Mouse (Mus musculus) forebrain, embryonic 16.5 days (tissue): ENCODE results near the gene Gm11992. TPM values are rescaled to one million over a fixed set of nuclear protein-coding genes. Genes with fewer than 3 reads are reported as not detected.
A peak's percentile ranks its signal among the peaks of the same experiment; 100 is the strongest.

Source experiments
- ATAC-seq: fragments of 200-750 bp; cut with Nextera tagmentation; 2 replicates; pipeline ENCODE4 v1.8.0; 2017; ENCODE audit warnings: mild to moderate bottlenecking, moderate library complexity
- H3K27ac ChIP-seq: fragments of 300-500 bp; sonication (generic); 2 replicates; pipeline ENCODE4 v1.5.1; 2014; ENCODE audit warnings: low read length, control low read depth
- H3K27me3 ChIP-seq: fragments of 300-500 bp; sonication (generic); replicated peaks from 2 replicates; pipeline ENCODE4 v1.6.1; 2014; ENCODE audit warnings: low read length; ENCODE audit not compliant: control insufficient read depth, insufficient read depth
- H3K36me3 ChIP-seq: fragments of 300-500 bp; sonication (generic); 2 replicates; pipeline ENCODE4 v1.6.1; 2014; ENCODE audit not compliant: control insufficient read depth, insufficient read depth
- H3K4me1 ChIP-seq: fragments of 300-500 bp; sonication (generic); replicated peaks from 2 replicates; pipeline ENCODE4 v1.6.1; 2014; ENCODE audit warnings: low read length; ENCODE audit not compliant: control insufficient read depth, insufficient read depth
- H3K4me2 ChIP-seq: fragments of 300-500 bp; sonication (generic); 2 replicates; pipeline ENCODE4 v1.6.1; 2014; ENCODE audit warnings: mild to moderate bottlenecking, low read length, control low read depth
- H3K4me3 ChIP-seq: fragments of 300-500 bp; sonication (generic); replicated peaks from 2 replicates; pipeline ENCODE4 v1.5.1; 2014; ENCODE audit warnings: mild to moderate bottlenecking, low read length, control low read depth
- H3K9ac ChIP-seq: fragments of 300-500 bp; sonication (generic); replicated peaks from 2 replicates; pipeline ENCODE4 v1.6.1; 2014; ENCODE audit warnings: low read depth, low read length, control low read depth
- H3K9me3 ChIP-seq: fragments of 300-500 bp; sonication (generic); 2 replicates; pipeline ENCODE4 v1.6.1; 2016; ENCODE audit warnings: low read length; ENCODE audit not compliant: control insufficient read depth
- WGBS: fragments of 180-500 bp; shearing (Covaris S2); extraction: QIAGEN DNeasy Blood & Tissue Kit; methylation state at CpG from one replicate; pipeline ENCODE4 v1.1.7; 2014; 5-methylcytosine and 5-hydroxymethylcytosine counted together
- polyA plus RNA-seq: library from polyadenylated mRNA; unstranded; fragments of >200 nt; fragmentation: Nextera tagmentation; extraction: Ambion mirVana; gene quantifications from 2 replicates; pipeline ENCODE4 v1.2.1, GENCODE M21; 2015

Gm11992 gene
- polyA plus RNA-seq, 1 experiment from 2014 or later, result 0.75 TPM

GRCm38 (mm10) chr11:9060484-9060883 lies 12.1 kb downstream of the Gm11992 start:
- Histone ChIP-seq H3K4me1 (no peaks in the 10 kb centered on the region), H3K36me3 (no peaks in the 10 kb centered on the region), H3K4me2 (no peak overlapping the region), H3K9me3 (no peaks in the 10 kb centered on the region), H3K27ac (no peak overlapping the region), H3K9ac (no peak overlapping the region), H3K27me3 (no peaks in the 10 kb centered on the region), H3K4me3 (no peak overlapping the region)
- ATAC-seq, result no peak
- 60% methylated on average over 5 of the region's 5 CpGs for WGBS

- Histone ChIP-seq H3K27me3 (no peaks in the 10 kb centered on the region), H3K27ac (no peak overlapping the region), H3K4me1 (no peaks in the 10 kb centered on the region), H3K4me2 (no peak overlapping the region), H3K9me3 (no peaks in the 10 kb centered on the region), H3K4me3 (no peak overlapping the region), H3K9ac (no peak overlapping the region), H3K36me3 (no peaks in the 10 kb centered on the region)
- WGBS, result 95% methylated on average over 3 of the region's 3 CpGs
- no peak for ATAC-seq
Measured at GRCm38 (mm10) chr11:9076444-9076843, 28.1 kb downstream of the Gm11992 start.

GRCm38 (mm10) chr11:9113189-9113588 lies 64.8 kb downstream of the Gm11992 start:
- Histone ChIP-seq H3K4me1 (peaks cover 13% of the 10 kb centered on the region), H3K4me3 (no peak overlapping the region), H3K9ac (no peak overlapping the region), H3K27ac (no peak overlapping the region), H3K27me3 (peaks cover 13% of the 10 kb centered on the region; the same call in 1 of the 2 replicates), H3K36me3 (no peaks in the 10 kb centered on the region), H3K9me3 (no peaks in the 10 kb centered on the region), H3K4me2 (no peak overlapping the region)
- ATAC-seq, result no peak
- 85% methylated on average over 2 of the region's 2 CpGs for WGBS

GRCm38 (mm10) chr11:9115367-9116120 lies 67.2 kb downstream of the Gm11992 start:
- WGBS, result 21% methylated on average over 9 of the region's 9 CpGs
- H3K27ac ChIP-seq, result no peak overlapping the region
- H3K4me2 ChIP-seq, result no peak overlapping the region
- H3K4me3 ChIP-seq, result no peak overlapping the region
- no peaks in the 10 kb centered on the region for H3K9me3 ChIP-seq
- H3K36me3 ChIP-seq, result no peaks in the 10 kb centered on the region
- no peak for ATAC-seq
- H3K4me1 ChIP-seq, result peaks cover 29% of the 10 kb centered on the region
- H3K27me3 ChIP-seq, result peaks cover 26% of the 10 kb centered on the region
- H3K9ac ChIP-seq, result no peak overlapping the region

GRCm38 (mm10) chr11:9116121-9116520 lies 67.7 kb downstream of the Gm11992 start:
- no peak overlapping the region for H3K27ac ChIP-seq
- no peaks in the 10 kb centered on the region for H3K9me3 ChIP-seq
- H3K9ac ChIP-seq, result no peak overlapping the region
- H3K4me3 ChIP-seq, result no peak overlapping the region
- no peak for ATAC-seq
- H3K4me2 ChIP-seq, result no peak overlapping the region
- WGBS, result under 1% methylated on average over 10 of the region's 10 CpGs
- peaks cover 29% of the 10 kb centered on the region for H3K4me1 ChIP-seq
- peaks cover 27% of the 10 kb centered on the region for H3K27me3 ChIP-seq
- H3K36me3 ChIP-seq, result no peaks in the 10 kb centered on the region

GRCm38 (mm10) chr11:9116916-9117315 lies 68.5 kb downstream of the Gm11992 start:
- 15% methylated on average over 3 of the region's 3 CpGs for WGBS
- no peak overlapping the region for H3K4me3 ChIP-seq
- H3K27ac ChIP-seq, result no peak overlapping the region
- H3K36me3 ChIP-seq, result no peaks in the 10 kb centered on the region
- H3K27me3 ChIP-seq, result peaks cover 27% of the 10 kb centered on the region
- no peaks in the 10 kb centered on the region for H3K9me3 ChIP-seq
- H3K4me2 ChIP-seq, result no peak overlapping the region
- no peak for ATAC-seq
- H3K9ac ChIP-seq, result no peak overlapping the region
- H3K4me1 ChIP-seq, result peaks cover 29% of the 10 kb centered on the region

GRCm38 (mm10) chr11:9117358-9118049 lies 69.1 kb downstream of the Gm11992 start:
- H3K36me3 ChIP-seq, result no peaks in the 10 kb centered on the region
- no peak overlapping the region for H3K9ac ChIP-seq
- H3K27ac ChIP-seq, result no peak overlapping the region
- WGBS, result 2% methylated on average over 13 of the region's 13 CpGs
- H3K4me3 ChIP-seq, result peak overlapping the region; percentile 43
- H3K4me1 ChIP-seq, result peaks cover 29% of the 10 kb centered on the region
- H3K4me2 ChIP-seq, result peak overlapping the region; percentile 94
- peak; percentile 44 for ATAC-seq
- H3K27me3 ChIP-seq, result peaks cover 27% of the 10 kb centered on the region
- H3K9me3 ChIP-seq, result no peaks in the 10 kb centered on the region

- H3K4me1 ChIP-seq, result peaks cover 29% of the 10 kb centered on the region
- peak within 1 kb of the TSS; percentile 94 for H3K4me2 ChIP-seq
- WGBS, result 2% methylated on average over 7 of the region's 7 CpGs
- no peaks in the 10 kb centered on the region for H3K9me3 ChIP-seq
- peaks cover 27% of the 10 kb centered on the region for H3K27me3 ChIP-seq
- peak; percentile 28; the same call in 1 of the 2 replicates for ATAC-seq
- H3K9ac ChIP-seq, result peak within 1 kb of the TSS; percentile 42
- peak within 1 kb of the TSS; percentile 43 for H3K4me3 ChIP-seq
- H3K36me3 ChIP-seq, result no peaks in the 10 kb centered on the region
- no peak within 1 kb of the TSS for H3K27ac ChIP-seq
Measured at GRCm38 (mm10) chr11:9118050-9118420, 69.6 kb downstream of the Gm11992 start, which contains the start of gene Upp1. Gene Upp1, plus strand, starts transcription at chr11:9118103.

GRCm38 (mm10) chr11:9118421-9119121 lies 70.2 kb downstream of the Gm11992 start:
- Histone ChIP-seq H3K27me3 (peaks cover 27% of the 10 kb centered on the region), H3K9me3 (no peaks in the 10 kb centered on the region), H3K4me1 (peaks cover 29% of the 10 kb centered on the region), H3K27ac (no peak overlapping the region), H3K4me3 (peak overlapping the region; percentile 43), H3K4me2 (peak overlapping the region; percentile 94), H3K36me3 (no peaks in the 10 kb centered on the region), H3K9ac (peak overlapping the region; percentile 42)
- WGBS, result under 1% methylated on average over 40 of the region's 40 CpGs
- ATAC-seq, result peak; percentile 47
